Mouse (Mus musculus) urinary bladder, adult 18-20 months (tissue): Measurements from ENCODE around the gene Copb1.
"Not testable (repeated sequence)": the region's sequence is repeated elsewhere in the genome, so short reads cannot be mapped to it uniquely, and the experiment has no call there.

ENCODE experiments used
- DNase-seq, 2 experiments: peaks; one replicate each; pipeline ENCODE4 v3.0.0; 2022; ENCODE audit warnings: low spot score in 2 of 2, mixed read lengths in 2 of 2

Copb1 gene

GRCm38 (mm10) chr7:114220433-114220832 is 34.1 kb downstream of the Copb1 start:
- DNase-seq = no peak

GRCm38 (mm10) chr7:114216908-114217307 is 37.6 kb downstream of the Copb1 start:
- DNase-seq = no peak

- no peak for DNase-seq
Observed at GRCm38 (mm10) chr7:114214385-114214784, 40.1 kb downstream of the Copb1 start.

GRCm38 (mm10) chr7:114213537-114213936 is 41.0 kb downstream of the Copb1 start:
- DNase-seq = no peak

GRCm38 (mm10) chr7:114210618-114211017 is 43.9 kb downstream of the Copb1 start:
- DNase-seq = no peak

- DNase-seq = no peak
Observed at GRCm38 (mm10) chr7:114209841-114210240, 44.7 kb downstream of the Copb1 start.

- DNase-seq = no peak
Observed at GRCm38 (mm10) chr7:114203491-114204359, 50.8 kb downstream of the Copb1 start.

- no peak for DNase-seq
Observed at GRCm38 (mm10) chr7:114202972-114203404, 51.5 kb downstream of the Copb1 start.

- no peak for DNase-seq
Observed at GRCm38 (mm10) chr7:114200651-114201050, 53.9 kb downstream of the Copb1 start.

- no peak for DNase-seq
Observed at GRCm38 (mm10) chr7:114199428-114200110, 54.9 kb downstream of the Copb1 start.

GRCm38 (mm10) chr7:114198252-114198651 is 56.3 kb downstream of the Copb1 start:
- no peak for DNase-seq

GRCm38 (mm10) chr7:114196588-114196987 is 57.9 kb downstream of the Copb1 start:
- not testable (repeated sequence) for DNase-seq

- DNase-seq = not testable (repeated sequence)
Observed at GRCm38 (mm10) chr7:114194788-114195187, 59.7 kb downstream of the Copb1 start.

- no peak for DNase-seq
Observed at GRCm38 (mm10) chr7:114194224-114194623, 60.3 kb downstream of the Copb1 start.

GRCm38 (mm10) chr7:114193284-114194067 is 61.0 kb downstream of the Copb1 start:
- no peak for DNase-seq

GRCm38 (mm10) chr7:114192581-114192980 is 61.9 kb downstream of the Copb1 start:
- no peak for DNase-seq

- DNase-seq = no peak
Observed at GRCm38 (mm10) chr7:114183416-114183815, 71.1 kb downstream of the Copb1 start.

- no peak for DNase-seq
Observed at GRCm38 (mm10) chr7:114182708-114183107, 71.8 kb downstream of the Copb1 start.

- DNase-seq = peak; percentile 54 to 89
Observed at GRCm38 (mm10) chr7:114181391-114181790, 73.1 kb downstream of the Copb1 start.

GRCm38 (mm10) chr7:114176588-114176987 is 77.9 kb downstream of the Copb1 start:
- no peak for DNase-seq

- peak in 1 of 2 experiments; percentile 15 for DNase-seq
Observed at GRCm38 (mm10) chr7:114171354-114172097, 83.0 kb downstream of the Copb1 start.
